In the genomic region with DNA sequence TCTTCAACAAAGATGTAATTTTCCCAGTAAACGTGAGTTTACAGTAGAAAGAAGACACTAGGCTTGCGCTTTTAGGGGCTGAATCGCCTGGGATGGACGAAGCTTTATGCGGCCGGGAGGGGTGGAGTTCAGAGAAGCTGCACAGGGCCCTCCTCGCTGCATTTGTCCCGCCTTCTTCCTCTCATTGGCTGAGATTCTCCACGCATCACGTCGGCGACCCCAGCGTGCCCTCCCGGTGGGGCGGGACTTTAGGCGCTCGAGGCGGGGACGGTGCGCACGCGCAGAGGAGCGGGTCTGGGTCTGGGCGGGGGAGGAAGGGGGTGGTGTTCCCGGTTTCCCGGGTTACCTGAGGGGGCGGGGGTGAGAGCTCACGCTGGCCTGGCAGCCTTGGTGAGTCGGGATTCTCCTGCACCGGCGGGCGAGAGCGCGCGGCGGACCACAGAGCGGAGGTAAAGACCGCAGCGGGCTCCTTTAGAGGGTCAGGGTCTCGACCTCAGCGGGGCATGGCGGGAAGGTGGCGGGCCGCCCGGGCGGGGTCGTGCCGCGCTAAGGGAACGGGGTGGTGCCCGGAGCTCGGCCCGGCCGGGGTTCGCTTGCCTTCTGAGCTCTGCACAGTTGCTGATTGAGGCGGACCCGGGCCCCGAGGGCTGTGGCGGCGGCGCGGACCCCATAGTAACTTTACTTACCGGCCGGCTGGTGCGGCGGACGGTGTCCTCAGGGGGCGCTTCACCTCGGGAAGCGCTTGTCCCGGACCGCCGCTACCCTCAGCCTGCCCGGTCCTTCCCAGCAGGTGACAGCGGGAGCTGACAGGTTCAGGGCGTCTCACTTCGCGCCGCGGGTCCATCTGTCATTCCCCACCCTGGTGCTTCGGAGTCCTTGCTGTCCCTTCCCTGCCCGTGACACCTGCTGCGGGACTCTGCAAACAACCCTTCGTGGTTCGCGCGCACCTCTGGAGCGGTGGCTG, we compare ENCODE assay signal across 8 mouse cellular contexts. TPM values are rescaled to one million over a fixed set of nuclear protein-coding genes. Genes with fewer than 3 reads are reported as not detected.
A peak's percentile ranks its signal among the peaks of the same experiment; 100 is the strongest.
DNase-seq lines count a peak whose midpoint lies in the region; ATAC-seq and TF ChIP-seq lines count a peak whose summit lies in the region.

A gene (plus strand): TSS at position 350 of the 964 bp plus-strand sequence.

- H3K4me1 ChIP-seq in bone marrow, adult 2 months (ENCODE audit: control insufficient read depth, insufficient read depth, low read length): no peaks in the 10 kb centered on the region; the same call in 1 of the 2 replicates
- H3K4me1 ChIP-seq in embryonic facial prominence, embryonic 15.5 days: no peaks in the 10 kb centered on the region
- peaks cover 11% of the 10 kb centered on the region for H3K4me1 ChIP-seq in heart, embryonic 10.5 days
- peaks cover 14% of the 10 kb centered on the region for H3K4me1 ChIP-seq in kidney, embryonic 15.5 days

- TF ChIP-seq CTCF in bone marrow, adult 2 months (IDR thresholded peaks at IDR 0.05; ENCODE audit: control insufficient read depth, insufficient read depth, low read length): no peak

- DNase-seq in 416B (ENCODE audit: low read depth) (peak; percentile 96), liver (peak; percentile 99)
- DNase-seq in heart, embryonic 10.5 days (ENCODE audit: low spot score): peak; percentile 99
- DNase-seq in spleen, postnatal 4 days (ENCODE audit: low spot score in 2 of 2): peak; percentile 97 to 99

- H3K4me3 ChIP-seq in bone marrow, adult 2 months (replicated peaks; ENCODE audit: control insufficient read depth, low read depth, low read length): peak within 1 kb of the TSS; percentile 100
- peak within 1 kb of the TSS; percentile 89 for H3K4me3 ChIP-seq in embryonic facial prominence, embryonic 15.5 days (replicated peaks)
- H3K4me3 ChIP-seq in heart, embryonic 10.5 days: peak within 1 kb of the TSS; percentile 81
- peak within 1 kb of the TSS; percentile 87 for H3K4me3 ChIP-seq in kidney, embryonic 15.5 days (replicated peaks)

- no peaks in the 10 kb centered on the region for H3K27me3 ChIP-seq in embryonic facial prominence, embryonic 15.5 days
- H3K27me3 ChIP-seq in heart, embryonic 10.5 days (ENCODE audit: insufficient read depth, poor library complexity, severe bottlenecking): no peaks in the 10 kb centered on the region
- H3K27me3 ChIP-seq in kidney, embryonic 15.5 days: no peaks in the 10 kb centered on the region

- H3K4me2 ChIP-seq in embryonic facial prominence, embryonic 15.5 days (replicated peaks): peak within 1 kb of the TSS; percentile 91
- H3K4me2 ChIP-seq in kidney, embryonic 15.5 days: peak within 1 kb of the TSS; percentile 92

- no peaks in the 10 kb centered on the region for H3K9me3 ChIP-seq in embryonic facial prominence, embryonic 15.5 days (replicated peaks)
- H3K9me3 ChIP-seq in heart, embryonic 10.5 days: no peaks in the 10 kb centered on the region
- no peaks in the 10 kb centered on the region for H3K9me3 ChIP-seq in kidney, embryonic 15.5 days (replicated peaks)

- peak within 1 kb of the TSS; percentile 97 for H3K27ac ChIP-seq in bone marrow, adult 2 months (ENCODE audit: control insufficient read depth, insufficient read depth, low read depth, low read length, poor library complexity)
- H3K27ac ChIP-seq in embryonic facial prominence, embryonic 15.5 days (replicated peaks): peak within 1 kb of the TSS; percentile 71
- H3K27ac ChIP-seq in heart, embryonic 10.5 days: peak within 1 kb of the TSS; percentile 92
- H3K27ac ChIP-seq in kidney, embryonic 15.5 days: peak within 1 kb of the TSS; percentile 92

- under 1% methylated on average over 88 of the region's 88 CpGs for WGBS in bone marrow, adult 2 months
- under 1% methylated on average over 80 of the region's 88 CpGs for WGBS in embryonic facial prominence, embryonic 15.5 days
- under 1% methylated on average over 88 of the region's 88 CpGs for WGBS in heart, embryonic 10.5 days
- WGBS in kidney, embryonic 15.5 days: under 1% methylated on average over 87 of the region's 88 CpGs

- ATAC-seq in embryonic facial prominence, embryonic 15.5 days (ENCODE audit: insufficient number of reproducible peaks, low FRiP score, low TSS enrichment, low read depth): peak; percentile 98
- peak; percentile 99 for ATAC-seq in kidney, embryonic 15.5 days (replicated peaks; ENCODE audit: low FRiP score)
- peak; percentile 100 for ATAC-seq in monocyte, adult 5-6 weeks (replicated peaks; ENCODE audit: insufficient number of reproducible peaks, low FRiP score, low TSS enrichment, poor library complexity, severe bottlenecking)

- peak within 1 kb of the TSS; percentile 34 for H3K9ac ChIP-seq in embryonic facial prominence, embryonic 15.5 days
- peak within 1 kb of the TSS; percentile 87 for H3K9ac ChIP-seq in kidney, embryonic 15.5 days

- peak; percentile 68; the same call in 1 of the 2 replicates for TF ChIP-seq POLR2A in bone marrow, adult 2 months (IDR thresholded peaks at IDR 0.05; ENCODE audit: borderline replicate concordance, control insufficient read depth, low read depth, low read length)

- no peaks in the 10 kb centered on the region for H3K36me3 ChIP-seq in embryonic facial prominence, embryonic 15.5 days
- no peaks in the 10 kb centered on the region for H3K36me3 ChIP-seq in heart, embryonic 10.5 days
- H3K36me3 ChIP-seq in kidney, embryonic 15.5 days: no peaks in the 10 kb centered on the region

RNA-seq across cellular contexts. Expression of the gene that starts here (rescaled TPM):
- 9.2 and 27.6 TPM in 2 replicates for polyA plus RNA-seq in bone marrow, adult 2 months (2011; ENCODE audit: insufficient read depth, insufficient read length, low replicate concordance, missing spikeins)
- 3.6 and 5.4 TPM in 2 replicates for polyA plus RNA-seq in embryonic facial prominence, embryonic 15.5 days (2015; fragmentation: Nextera tagmentation; extraction: Ambion mirVana)
- polyA plus RNA-seq in heart, embryonic 10.5 days (2016; fragmentation: Nextera tagmentation; extraction: Ambion mirVana): 1.9 and 2.9 TPM in 2 replicates
- polyA plus RNA-seq in kidney, embryonic 15.5 days (2015; fragmentation: Nextera tagmentation; extraction: Ambion mirVana): 4.2 and 6.3 TPM in 2 replicates
- total RNA-seq in monocyte, adult 5-6 weeks (2017): 73.5 to 115 TPM (median 113 TPM) in 3 replicates

Comparison
In these comparisons a context has a peak if more than half of its experiments do, and no peak if none do; other contexts are left out.
1. Peak in every context shown above with its lines: DNase-seq, ATAC-seq, H3K4me3 ChIP-seq and H3K27ac ChIP-seq.